Mouse (Mus musculus) hindbrain, embryonic 13.5 days (tissue): Measurements from ENCODE around the gene Popdc3. TPM values are rescaled to one million over a fixed set of nuclear protein-coding genes. Genes with fewer than 3 reads are reported as not detected.
"Not testable (repeated sequence)": the region's sequence is repeated elsewhere in the genome, so short reads cannot be mapped to it uniquely, and the experiment has no call there.

ENCODE experiments used
- ATAC-seq: fragments of 200-750 bp; cut with Nextera tagmentation; 2 replicates; pipeline ENCODE4 v1.8.0; 2017; ENCODE audit warnings: moderate TSS enrichment; ENCODE audit not compliant: low FRiP score
- H3K27ac ChIP-seq: fragments of 300-500 bp; sonication (generic); 2 replicates; pipeline ENCODE4 v1.5.1; 2015; ENCODE audit warnings: inconsistent platforms, mild to moderate bottlenecking, moderate library complexity
- H3K27me3 ChIP-seq: fragments of 300-500 bp; sonication (generic); 2 replicates; pipeline ENCODE4 v1.6.1; 2015; ENCODE audit warnings: mild to moderate bottlenecking, inconsistent platforms
- H3K36me3 ChIP-seq: fragments of 300-500 bp; sonication (generic); 2 replicates; pipeline ENCODE4 v1.6.1; 2015; ENCODE audit warnings: mild to moderate bottlenecking, inconsistent platforms
- H3K4me1 ChIP-seq: fragments of 300-500 bp; sonication (generic); replicated peaks from 2 replicates; pipeline ENCODE4 v1.6.1; 2015; ENCODE audit warnings: inconsistent platforms
- H3K4me2 ChIP-seq: fragments of 300-500 bp; sonication (generic); 2 replicates; pipeline ENCODE4 v1.6.1; 2015; ENCODE audit warnings: inconsistent platforms, mild to moderate bottlenecking, moderate library complexity
- H3K4me3 ChIP-seq: fragments of 300-500 bp; sonication (generic); 2 replicates; pipeline ENCODE4 v1.5.1; 2015; ENCODE audit warnings: mild to moderate bottlenecking, inconsistent platforms
- H3K9ac ChIP-seq: fragments of 300-500 bp; sonication (generic); 2 replicates; pipeline ENCODE4 v1.6.1; 2015; ENCODE audit warnings: mild to moderate bottlenecking, inconsistent platforms
- H3K9me3 ChIP-seq: fragments of 300-500 bp; sonication (generic); 2 replicates; pipeline ENCODE4 v1.6.1; 2016; ENCODE audit warnings: inconsistent platforms
- WGBS: fragments of 180-500 bp; shearing (Covaris S2); methylation state at CpG from one replicate; pipeline ENCODE4 v1.1.7; 2015; 5-methylcytosine and 5-hydroxymethylcytosine counted together
- polyA plus RNA-seq: library from polyadenylated mRNA; unstranded; fragments of >200 nt; fragmentation: Nextera tagmentation; extraction: Ambion mirVana; gene quantifications from 2 replicates; pipeline ENCODE4 v1.2.1, GENCODE M21; 2015

Gene Popdc3
- polyA plus RNA-seq, 1 experiment from 2014 or later = 2.4 TPM

DNA sequence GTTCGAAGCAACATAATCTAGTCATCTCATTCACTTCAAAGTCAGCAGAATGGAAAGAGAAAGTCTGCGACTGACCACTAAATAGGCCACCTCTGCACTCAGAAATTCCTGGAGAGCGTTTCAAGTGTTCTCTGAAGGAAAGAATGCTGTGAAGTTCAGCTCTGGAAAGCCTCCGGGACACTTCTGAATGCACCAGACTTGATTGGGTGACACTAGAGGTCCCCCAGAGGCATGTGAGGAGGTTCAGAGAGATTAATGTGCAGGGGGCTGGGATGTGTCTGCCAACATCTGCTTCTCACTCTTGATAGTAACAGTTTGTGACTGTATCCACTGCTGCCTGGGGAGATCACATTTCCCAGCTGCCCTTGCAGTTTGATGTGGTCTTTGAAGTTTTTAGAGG lies 52.1 kb downstream of the Popdc3 start:
- 33% methylated on average over 4 of the region's 4 CpGs for WGBS
- no peak overlapping the region for H3K4me2 ChIP-seq
- H3K4me3 ChIP-seq = no peak overlapping the region
- H3K9me3 ChIP-seq = no peaks in the 10 kb centered on the region
- H3K27ac ChIP-seq = no peak overlapping the region
- no peaks in the 10 kb centered on the region for H3K36me3 ChIP-seq
- peaks cover 11% of the 10 kb centered on the region for H3K4me1 ChIP-seq
- no peak for ATAC-seq
- no peak overlapping the region for H3K9ac ChIP-seq
- H3K27me3 ChIP-seq = no peaks in the 10 kb centered on the region

DNA sequence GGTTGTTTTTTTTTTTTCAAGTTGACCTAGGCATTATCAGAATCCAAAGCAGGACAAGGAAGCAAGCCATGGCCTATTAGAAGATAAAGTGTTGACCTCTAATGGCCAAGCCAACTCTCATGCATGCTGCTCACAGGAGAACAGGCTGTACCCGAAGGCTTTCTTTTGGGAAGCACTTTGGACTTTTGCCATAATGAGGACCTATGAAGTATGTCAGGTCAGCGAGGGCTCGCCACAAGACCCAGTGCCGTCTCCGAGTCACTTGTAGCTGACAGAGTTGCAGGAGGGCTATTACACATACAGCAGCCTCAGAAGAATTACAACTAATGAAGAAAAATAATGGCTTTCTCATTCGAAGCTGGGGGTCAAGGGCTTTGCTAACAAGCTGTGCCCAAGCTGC lies 55.5 kb downstream of the Popdc3 start:
- no peak overlapping the region for H3K27ac ChIP-seq
- H3K4me2 ChIP-seq = no peak overlapping the region
- H3K36me3 ChIP-seq = no peaks in the 10 kb centered on the region
- 84% methylated on average over 6 of the region's 6 CpGs for WGBS
- ATAC-seq = no peak
- H3K27me3 ChIP-seq = no peaks in the 10 kb centered on the region
- peaks cover 11% of the 10 kb centered on the region for H3K4me1 ChIP-seq
- H3K9me3 ChIP-seq = no peaks in the 10 kb centered on the region
- no peak overlapping the region for H3K4me3 ChIP-seq
- H3K9ac ChIP-seq = no peak overlapping the region

DNA sequence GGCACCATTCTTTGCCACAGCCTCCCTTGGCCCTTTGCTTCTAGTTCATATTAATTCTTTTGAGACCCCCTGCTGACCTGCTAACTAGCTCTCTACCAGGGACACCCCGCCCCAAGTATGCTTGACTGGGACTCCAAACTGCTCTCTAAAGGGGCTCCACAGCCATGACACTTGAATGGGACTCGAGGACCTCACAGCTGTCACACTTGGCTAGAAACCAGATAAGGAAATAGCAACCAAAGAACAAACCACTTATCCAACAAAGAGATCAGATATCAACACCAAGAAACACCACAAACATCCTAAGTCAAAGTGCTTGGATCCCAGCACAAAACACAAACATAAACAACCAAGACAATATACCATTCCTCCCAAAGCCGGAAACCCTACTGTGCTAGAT lies 58.4 kb downstream of the Popdc3 start:
- Histone ChIP-seq H3K4me3 (no peak overlapping the region), H3K4me2 (no peak overlapping the region), H3K9ac (no peak overlapping the region), H3K9me3 (no peaks in the 10 kb centered on the region), H3K36me3 (no peaks in the 10 kb centered on the region), H3K27ac (no peak overlapping the region), H3K27me3 (no peaks in the 10 kb centered on the region), H3K4me1 (no peaks in the 10 kb centered on the region)
- 63% methylated on average over 3 of the region's 3 CpGs for WGBS
- ATAC-seq = no peak

DNA sequence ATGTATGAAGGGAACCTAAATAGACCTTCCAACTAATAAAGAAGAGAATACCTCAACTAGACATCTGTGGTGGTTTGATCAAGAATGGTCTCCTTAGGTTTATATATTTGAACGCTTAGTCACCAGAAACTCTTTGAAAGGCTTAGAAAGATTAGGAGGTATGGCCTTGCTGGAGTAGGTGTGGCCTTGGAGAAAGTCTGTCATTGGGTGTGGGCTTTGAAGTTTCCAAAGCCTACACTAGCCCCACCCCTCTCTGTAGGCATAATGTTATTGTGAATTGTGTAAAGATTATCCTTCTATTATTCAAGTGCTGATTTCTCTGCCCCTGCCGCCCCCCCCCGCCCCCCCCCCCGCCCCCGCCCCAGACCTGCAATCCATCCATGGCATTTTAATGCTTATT lies 59.6 kb downstream of the Popdc3 start:
- no peaks in the 10 kb centered on the region for H3K27me3 ChIP-seq
- no peaks in the 10 kb centered on the region for H3K4me1 ChIP-seq
- ATAC-seq = no peak
- no peak overlapping the region for H3K9ac ChIP-seq
- H3K27ac ChIP-seq = no peak overlapping the region
- H3K4me3 ChIP-seq = no peak overlapping the region
- no peaks in the 10 kb centered on the region for H3K9me3 ChIP-seq
- no peak overlapping the region for H3K4me2 ChIP-seq
- WGBS = 74% methylated on average over 5 of the region's 5 CpGs
- H3K36me3 ChIP-seq = no peaks in the 10 kb centered on the region

DNA sequence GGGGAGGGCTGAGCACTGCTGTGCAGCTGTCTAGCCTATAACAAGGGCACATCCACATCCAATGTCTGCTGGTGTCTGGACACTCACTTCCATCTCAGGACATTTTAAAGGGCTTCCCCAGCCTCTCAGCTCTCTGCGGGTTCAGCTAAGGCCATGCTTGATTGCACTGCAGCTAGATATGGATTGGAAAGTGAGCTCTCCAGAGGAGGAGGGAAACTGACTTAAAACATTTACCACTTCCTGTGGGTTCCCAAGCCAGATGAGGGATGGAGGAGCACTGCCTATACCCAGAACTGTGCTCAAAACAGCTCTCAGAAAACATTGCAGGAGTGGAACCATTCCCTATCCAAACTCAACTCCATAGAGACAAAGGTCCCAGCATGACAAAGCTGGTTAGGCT lies 82.6 kb downstream of the Popdc3 start:
- Histone ChIP-seq H3K9ac (no peak overlapping the region), H3K4me2 (no peak overlapping the region), H3K9me3 (peaks cover 13% of the 10 kb centered on the region), H3K36me3 (no peaks in the 10 kb centered on the region), H3K4me3 (no peak overlapping the region), H3K4me1 (no peaks in the 10 kb centered on the region), H3K27me3 (no peaks in the 10 kb centered on the region), H3K27ac (no peak overlapping the region)
- 79% methylated on average over 1 of the region's 1 CpGs for WGBS
- ATAC-seq = no peak

DNA sequence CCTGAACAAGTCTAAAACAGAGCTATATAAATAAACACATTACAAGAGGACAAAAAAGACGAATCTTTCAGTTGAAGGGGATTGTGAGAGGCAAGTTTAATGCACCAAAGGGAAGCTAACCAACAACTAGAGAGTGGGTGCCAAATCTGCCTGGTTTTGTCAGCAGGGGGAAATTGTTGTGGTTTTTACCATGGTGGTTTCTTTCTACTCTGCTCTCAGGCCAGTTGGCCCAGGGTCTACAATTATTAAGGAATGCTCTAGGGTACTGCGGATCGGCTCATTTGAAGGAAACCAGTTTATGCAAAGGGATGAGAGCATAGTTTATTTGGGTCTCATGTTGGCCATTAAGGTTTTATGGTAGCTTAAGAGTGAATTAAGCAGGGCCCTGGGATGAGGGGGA lies 84.2 kb downstream of the Popdc3 start:
- ATAC-seq = no peak

DNA sequence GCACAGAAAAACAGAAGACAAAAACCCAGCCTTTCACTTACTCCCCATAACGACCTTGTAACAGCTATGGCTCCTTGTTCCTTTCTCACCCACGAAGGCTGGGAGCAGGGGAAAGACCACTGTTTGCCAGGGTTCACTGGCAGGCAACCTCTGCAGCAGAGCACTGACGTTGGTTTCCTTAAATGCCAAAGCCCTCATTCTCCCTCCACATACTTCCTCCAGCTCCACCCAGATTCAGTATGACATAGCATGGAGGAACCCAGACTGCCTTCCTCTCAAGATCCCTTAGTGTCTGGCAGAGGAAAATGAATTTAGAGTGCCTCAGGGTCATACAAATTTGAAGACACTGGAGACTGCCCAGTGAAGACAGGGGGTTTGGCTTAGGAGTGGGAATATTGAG lies 98.6 kb downstream of the Popdc3 start:
- WGBS = 60% methylated on average over 3 of the region's 3 CpGs
- no peaks in the 10 kb centered on the region for H3K27me3 ChIP-seq
- no peak overlapping the region for H3K27ac ChIP-seq
- H3K9ac ChIP-seq = no peak overlapping the region
- H3K4me3 ChIP-seq = no peak overlapping the region
- H3K36me3 ChIP-seq = no peaks in the 10 kb centered on the region
- no peaks in the 10 kb centered on the region for H3K9me3 ChIP-seq
- H3K4me2 ChIP-seq = no peak overlapping the region
- no peak for ATAC-seq
- no peaks in the 10 kb centered on the region for H3K4me1 ChIP-seq

More for the DNA sequence above, 84.2 kb downstream of the Popdc3 start:
- 86% methylated on average over 3 of the region's 3 CpGs for WGBS
- no peak overlapping the region for H3K4me2 ChIP-seq
- 0 out of 2 replicates have a peak, but pooled peaks cover 2% of the 10 kb centered on the region for H3K9me3 ChIP-seq
- H3K4me1 ChIP-seq = no peaks in the 10 kb centered on the region
- H3K4me3 ChIP-seq = no peak overlapping the region
- no peak overlapping the region for H3K27ac ChIP-seq
- no peaks in the 10 kb centered on the region for H3K27me3 ChIP-seq
- no peaks in the 10 kb centered on the region for H3K36me3 ChIP-seq
- no peak overlapping the region for H3K9ac ChIP-seq

DNA sequence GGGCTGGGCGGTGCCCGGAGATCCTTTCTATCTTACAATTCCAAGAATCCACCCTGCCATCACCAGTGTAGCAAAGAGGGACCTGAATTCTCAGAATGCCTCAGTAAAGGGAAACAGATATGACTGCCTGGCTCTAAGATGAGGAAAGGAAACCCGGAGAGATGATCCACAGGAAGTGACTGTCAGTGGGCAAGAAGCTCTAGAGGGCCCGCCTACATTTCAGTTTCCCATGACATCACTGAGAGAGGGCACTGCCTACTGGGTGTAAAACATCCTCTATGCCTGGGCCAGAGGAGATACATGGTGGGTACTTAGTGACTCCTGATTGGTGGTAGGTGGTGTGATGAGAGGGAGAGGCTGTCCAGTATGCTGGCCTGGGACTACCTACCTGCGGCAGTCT lies 99.1 kb downstream of the Popdc3 start:
- Histone ChIP-seq H3K27me3 (no peaks in the 10 kb centered on the region), H3K9me3 (no peaks in the 10 kb centered on the region), H3K27ac (no peak overlapping the region), H3K9ac (no peak overlapping the region), H3K4me3 (no peak overlapping the region), H3K4me2 (no peak overlapping the region), H3K4me1 (no peaks in the 10 kb centered on the region), H3K36me3 (no peaks in the 10 kb centered on the region)
- WGBS = 88% methylated on average over 5 of the region's 5 CpGs
- no peak for ATAC-seq

DNA sequence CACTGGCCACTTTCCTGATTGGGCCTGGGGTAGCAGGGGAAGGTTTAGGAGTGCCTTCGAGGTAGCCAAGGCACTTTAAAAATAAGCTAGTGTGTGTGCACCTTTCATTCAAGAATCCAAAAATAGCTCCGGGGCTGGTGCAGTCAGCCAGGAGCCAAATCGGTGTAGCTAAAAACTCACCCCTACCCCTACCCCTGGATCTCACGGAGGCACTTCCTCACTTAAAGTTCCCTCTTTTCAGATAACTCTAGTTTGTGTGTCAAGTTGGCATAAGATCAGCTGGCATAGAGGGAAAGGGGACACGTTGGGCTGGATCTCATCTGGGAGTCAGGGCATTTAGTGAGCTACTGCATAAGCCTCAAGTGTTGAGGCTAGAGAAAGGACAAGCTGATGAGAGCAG lies 107.8 kb downstream of the Popdc3 start:
- Histone ChIP-seq H3K27me3 (peaks cover 26% of the 10 kb centered on the region), H3K9me3 (no peaks in the 10 kb centered on the region), H3K4me1 (peaks cover 5% of the 10 kb centered on the region), H3K9ac (no peak overlapping the region), H3K4me3 (no peak overlapping the region), H3K4me2 (no peak overlapping the region), H3K27ac (no peak overlapping the region), H3K36me3 (no peaks in the 10 kb centered on the region)
- WGBS = 86% methylated on average over 5 of the region's 5 CpGs
- ATAC-seq = no peak

DNA sequence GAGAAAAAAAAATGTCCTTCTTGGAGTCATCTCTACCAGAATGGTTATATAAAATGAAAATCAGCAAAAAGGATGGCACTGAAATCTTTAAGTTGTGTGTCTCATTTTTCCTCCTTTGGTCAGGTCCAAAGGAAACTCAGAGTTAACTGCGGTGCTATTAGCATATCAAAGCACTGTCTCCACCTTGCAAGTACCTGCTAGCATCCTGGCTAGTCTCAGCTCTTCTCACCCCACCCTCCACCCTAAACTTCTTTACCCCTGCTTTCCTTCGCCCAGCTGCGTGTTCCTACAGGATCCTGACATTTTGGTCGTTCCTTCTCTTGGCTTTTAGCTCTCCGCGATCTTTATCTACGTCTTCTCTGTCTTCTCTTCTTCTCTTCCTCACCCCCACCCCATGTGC lies 110.5 kb downstream of the Popdc3 start:
- 51% methylated on average over 7 of the region's 7 CpGs for WGBS
- Histone ChIP-seq H3K27ac (no peak overlapping the region), H3K4me2 (peak overlapping the region; percentile 98; the same call in 1 of the 2 replicates), H3K9ac (no peak overlapping the region), H3K36me3 (no peaks in the 10 kb centered on the region), H3K9me3 (no peaks in the 10 kb centered on the region), H3K4me1 (peaks cover 5% of the 10 kb centered on the region), H3K27me3 (peaks cover 31% of the 10 kb centered on the region), H3K4me3 (no peak overlapping the region)
- ATAC-seq = no peak

DNA sequence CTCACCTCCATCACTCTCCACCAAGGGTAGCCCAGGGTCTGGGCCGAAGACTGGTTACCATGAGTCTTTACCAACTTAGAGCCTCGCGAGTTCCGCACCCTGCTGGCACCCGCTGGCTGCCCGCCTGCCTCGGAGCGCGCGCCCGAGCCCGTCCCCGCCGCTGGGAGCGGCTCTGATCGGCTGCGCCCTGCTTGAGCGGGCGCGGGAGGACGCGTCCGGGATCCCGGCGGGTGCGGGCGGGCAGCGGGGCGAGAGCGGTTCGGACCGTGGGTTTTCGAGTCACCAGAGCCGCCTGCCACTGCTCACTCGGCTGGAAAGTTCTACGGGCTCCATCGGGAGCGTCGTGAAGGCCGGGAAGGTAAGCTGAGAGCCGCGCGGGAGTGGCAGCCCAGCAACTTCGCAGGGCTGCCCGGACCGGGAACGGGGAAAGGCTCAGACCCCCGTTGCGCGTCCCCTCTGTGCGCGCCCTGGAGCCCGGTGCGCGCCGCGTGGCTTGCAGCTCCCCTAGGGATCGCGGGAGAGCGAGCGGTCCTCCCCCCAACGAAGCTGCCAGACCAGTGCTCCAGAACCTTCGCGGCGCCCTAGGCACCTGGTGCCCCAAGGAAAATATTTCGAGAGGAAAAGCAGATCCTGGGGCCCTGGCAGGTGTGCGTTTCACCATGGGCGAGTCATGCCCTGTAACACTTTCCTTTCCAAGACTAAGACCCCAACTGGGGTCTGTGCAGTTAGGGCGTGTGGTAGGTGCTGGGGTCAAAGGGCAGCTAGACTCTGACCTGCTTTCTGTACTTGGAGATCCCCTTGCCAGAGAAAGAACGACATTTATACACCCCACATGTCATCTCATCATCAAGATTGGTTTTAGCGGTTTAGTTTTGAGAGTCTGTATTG lies 111.6 kb downstream of the Popdc3 start:
- Histone ChIP-seq H3K4me1 (peaks cover 5% of the 10 kb centered on the region), H3K36me3 (no peaks in the 10 kb centered on the region), H3K4me3 (peak overlapping the region; percentile 59), H3K27me3 (peaks cover 31% of the 10 kb centered on the region), H3K9ac (peak overlapping the region; percentile 74), H3K4me2 (peak overlapping the region; percentile 98), H3K9me3 (no peaks in the 10 kb centered on the region), H3K27ac (no peak overlapping the region)
- under 1% methylated on average over 71 of the region's 71 CpGs for WGBS
- peak; percentile 89 for ATAC-seq

DNA sequence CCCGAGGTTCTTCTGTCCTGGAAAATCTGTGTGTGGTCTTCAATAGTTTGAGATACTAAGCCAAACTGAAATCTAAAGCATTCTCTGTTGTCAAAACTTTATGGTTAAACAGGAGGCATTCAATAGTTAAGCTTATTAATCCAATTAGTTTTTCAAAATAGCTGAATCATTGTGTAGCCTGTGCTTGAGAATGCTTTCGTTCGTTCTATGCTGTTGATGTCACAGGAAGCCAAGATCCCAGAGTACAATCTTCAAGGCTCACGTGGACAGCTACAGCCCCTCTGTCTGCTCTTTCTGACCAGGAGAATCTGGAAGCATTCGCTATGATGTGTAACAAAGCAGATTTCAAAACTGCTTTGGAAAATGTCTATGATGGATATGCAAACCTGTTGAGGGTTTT lies 112.7 kb downstream of the Popdc3 start:
- no peaks in the 10 kb centered on the region for H3K36me3 ChIP-seq
- WGBS = 70% methylated on average over 5 of the region's 5 CpGs

DNA sequence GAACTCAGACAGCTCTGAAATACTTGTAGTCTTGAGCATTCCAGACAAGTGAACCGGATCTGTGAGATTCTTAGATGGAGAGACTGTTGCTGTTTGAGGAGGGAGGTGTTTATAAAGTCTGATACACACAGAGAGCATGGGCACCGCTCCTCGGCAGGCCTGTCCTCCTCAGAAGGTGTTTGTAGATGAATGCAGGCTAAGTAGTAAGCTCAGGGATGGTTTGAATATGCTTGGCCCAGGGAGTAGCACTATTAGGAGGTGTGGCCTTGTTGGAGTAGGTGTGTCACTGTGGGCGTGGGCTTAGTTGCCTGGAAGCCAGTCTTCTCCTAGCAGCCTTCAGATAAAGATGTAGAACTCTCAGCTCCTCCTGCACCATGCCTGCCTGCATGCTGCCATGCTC lies 114.3 kb downstream of the Popdc3 start:
- not testable (repeated sequence) for H3K4me2 ChIP-seq, H3K36me3 ChIP-seq, H3K4me1 ChIP-seq, H3K4me3 ChIP-seq, H3K9me3 ChIP-seq, H3K27ac ChIP-seq, H3K9ac ChIP-seq, ATAC-seq
- H3K27me3 ChIP-seq = peaks cover 27% of the 10 kb centered on the region
- 80% methylated on average over 4 of the region's 4 CpGs for WGBS

More for the DNA sequence above, 112.7 kb downstream of the Popdc3 start:
- Histone ChIP-seq H3K4me2 (no peak overlapping the region), H3K4me1 (peaks cover 5% of the 10 kb centered on the region), H3K4me3 (no peak overlapping the region), H3K9ac (no peak overlapping the region), H3K27ac (no peak overlapping the region), H3K27me3 (peaks cover 31% of the 10 kb centered on the region), H3K9me3 (no peaks in the 10 kb centered on the region)
- no peak for ATAC-seq
